Mouse (Mus musculus): ENCODE results near the gene Col26a1. TPM values are rescaled to one million over a fixed set of nuclear protein-coding genes. Genes with fewer than 3 reads are reported as not detected.

The Col26a1 gene
- polyA plus RNA-seq, 1 experiment, result 2.0 TPM

DNA sequence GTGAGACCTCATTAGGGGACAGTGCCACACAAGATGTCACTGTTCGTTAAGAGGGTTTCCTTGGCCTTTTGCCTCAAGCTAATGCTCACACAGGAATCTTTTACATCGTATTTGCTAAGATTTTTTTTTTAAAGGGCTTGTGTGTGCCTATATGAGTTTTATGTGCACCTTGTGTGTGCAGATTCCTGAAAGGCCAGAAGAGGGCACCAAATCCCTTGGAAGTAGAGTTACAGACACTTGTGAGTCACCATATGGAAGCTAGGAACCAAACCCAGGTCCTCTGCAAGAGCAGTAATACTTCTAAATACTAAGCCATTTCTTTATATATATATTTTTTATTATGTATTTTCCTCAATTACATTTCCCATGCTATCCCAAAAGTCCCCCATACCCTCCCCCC, 62.1 kb downstream of the Col26a1 start:
- TF ChIP-seq CTCF (IDR thresholded peaks at IDR 0.05; ENCODE audit: insufficient read depth, low read length) (no peak), POLR2A (IDR thresholded peaks at IDR 0.05; ENCODE audit: borderline replicate concordance, extremely low read depth, low read depth, low read length) (no peak)
- no peak for DNase-seq
- Histone ChIP-seq H3K4me1 (ENCODE audit: control insufficient read depth, insufficient read depth, low read length) (no peaks in the 10 kb centered on the region), H3K4me3 (replicated peaks; ENCODE audit: extremely low read depth, low read depth, low read length) (no peak overlapping the region)
- 88% methylated on average over 2 of the region's 2 CpGs for WGBS

DNA sequence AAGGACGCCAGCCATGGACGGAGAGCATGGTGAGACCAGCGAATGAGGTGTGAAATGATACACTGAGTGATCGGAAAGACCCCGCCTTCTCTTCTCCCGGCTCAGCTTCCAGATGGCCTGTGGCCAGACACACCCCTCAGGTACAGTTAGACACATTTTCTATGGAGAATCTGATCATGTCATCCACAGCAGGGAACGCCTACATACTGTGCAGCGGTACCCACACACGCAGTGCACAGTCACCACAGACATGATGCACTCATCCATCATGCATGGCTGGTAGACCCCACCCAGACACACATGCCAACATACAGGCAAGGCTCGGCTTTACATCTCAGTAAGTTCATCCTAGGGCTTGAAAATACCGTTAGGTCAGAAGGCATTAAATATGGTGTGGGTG, 63.3 kb downstream of the Col26a1 start:
- no peaks in the 10 kb centered on the region for H3K4me1 ChIP-seq (ENCODE audit: control insufficient read depth, insufficient read depth, low read length)
- no peak overlapping the region for H3K4me3 ChIP-seq (replicated peaks; ENCODE audit: extremely low read depth, low read depth, low read length)
- TF ChIP-seq POLR2A (IDR thresholded peaks at IDR 0.05; ENCODE audit: borderline replicate concordance, extremely low read depth, low read depth, low read length) (no peak), CTCF (IDR thresholded peaks at IDR 0.05; ENCODE audit: insufficient read depth, low read length) (no peak)
- DNase-seq, result no peak
- 58% methylated on average over 11 of the region's 11 CpGs for WGBS

- Histone ChIP-seq H3K4me1 (ENCODE audit: control insufficient read depth, insufficient read depth, low read length) (no peaks in the 10 kb centered on the region), H3K4me3 (replicated peaks; ENCODE audit: extremely low read depth, low read depth, low read length) (no peak overlapping the region)
- DNase-seq, result no peak
- WGBS, result 44% methylated on average over 30 of the region's 30 CpGs
- TF ChIP-seq POLR2A (IDR thresholded peaks at IDR 0.05; ENCODE audit: borderline replicate concordance, extremely low read depth, low read depth, low read length), result no peak
Observed at GRCm38 (mm10) chr5:136810539-136811374, 72.3 kb downstream of the Col26a1 start.

DNA sequence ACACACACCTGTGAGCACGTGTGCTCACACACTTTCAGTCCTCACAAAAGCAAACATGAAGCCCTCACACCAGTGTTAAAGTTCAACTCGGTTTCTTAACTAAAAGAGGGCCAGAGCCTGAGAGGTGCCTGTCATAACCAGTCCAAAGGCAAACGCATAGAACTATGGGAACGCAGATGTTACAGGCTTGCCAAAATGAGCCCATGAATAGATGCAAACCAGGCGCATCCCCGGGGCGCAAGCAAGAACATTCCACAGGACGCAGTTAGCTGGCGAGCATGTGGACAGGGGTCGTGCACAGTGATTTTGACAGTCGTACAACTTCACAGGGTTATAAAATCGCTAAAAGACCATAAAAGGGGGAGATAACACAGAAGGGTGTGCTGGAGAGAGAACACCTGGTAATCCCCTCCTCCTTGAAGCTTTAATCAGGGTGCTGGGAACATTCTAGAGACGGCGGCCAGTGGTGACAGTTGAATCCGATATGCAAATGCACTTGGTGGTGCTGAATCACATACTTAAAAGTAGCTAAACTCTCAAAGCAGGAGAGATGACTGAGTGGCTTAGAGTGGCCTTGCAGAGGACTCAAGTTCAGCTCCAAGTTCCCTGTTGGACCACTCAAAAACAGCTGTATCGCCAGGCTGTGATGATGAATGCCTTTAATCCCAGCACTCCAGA, 76.5 kb downstream of the Col26a1 start:
- 40% methylated on average over 16 of the region's 16 CpGs for WGBS
- H3K4me1 ChIP-seq (ENCODE audit: control insufficient read depth, insufficient read depth, low read length), result no peaks in the 10 kb centered on the region
- TF ChIP-seq CTCF (IDR thresholded peaks at IDR 0.05; ENCODE audit: insufficient read depth, low read length), result no peak
- TF ChIP-seq POLR2A (IDR thresholded peaks at IDR 0.05; ENCODE audit: borderline replicate concordance, extremely low read depth, low read depth, low read length), result no peak
- DNase-seq, result no peak
- no peak overlapping the region for H3K4me3 ChIP-seq (replicated peaks; ENCODE audit: extremely low read depth, low read depth, low read length)

DNA sequence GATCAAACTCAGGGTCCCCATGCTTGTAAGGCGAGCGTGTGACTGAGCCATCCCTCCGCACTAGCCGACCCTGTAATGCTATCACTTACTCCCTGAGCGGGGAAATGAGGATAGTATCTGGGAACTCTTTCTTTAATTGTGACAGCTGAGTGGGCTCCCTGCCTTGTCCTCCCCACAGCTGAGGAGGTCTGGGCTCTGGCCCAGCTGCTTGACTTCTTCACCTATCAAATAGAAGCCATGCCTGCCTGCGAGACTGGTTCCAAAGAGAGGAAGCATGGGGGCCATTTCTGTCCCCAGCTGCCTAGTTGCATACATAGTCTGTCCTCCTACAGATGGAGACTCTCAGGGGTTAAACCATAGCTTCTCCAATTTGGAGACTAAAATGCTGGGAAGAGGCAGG, 78.0 kb downstream of the Col26a1 start:
- no peak for TF ChIP-seq CTCF (IDR thresholded peaks at IDR 0.05; ENCODE audit: insufficient read depth, low read length)
- TF ChIP-seq POLR2A (IDR thresholded peaks at IDR 0.05; ENCODE audit: borderline replicate concordance, extremely low read depth, low read depth, low read length), result no peak
- no peak for DNase-seq
- whole genome bisulfite sequencing, result 69% methylated on average over 6 of the region's 6 CpGs
- no peaks in the 10 kb centered on the region for H3K4me1 ChIP-seq (ENCODE audit: control insufficient read depth, insufficient read depth, low read length)
- H3K4me3 ChIP-seq (replicated peaks; ENCODE audit: extremely low read depth, low read depth, low read length), result no peak overlapping the region

DNA sequence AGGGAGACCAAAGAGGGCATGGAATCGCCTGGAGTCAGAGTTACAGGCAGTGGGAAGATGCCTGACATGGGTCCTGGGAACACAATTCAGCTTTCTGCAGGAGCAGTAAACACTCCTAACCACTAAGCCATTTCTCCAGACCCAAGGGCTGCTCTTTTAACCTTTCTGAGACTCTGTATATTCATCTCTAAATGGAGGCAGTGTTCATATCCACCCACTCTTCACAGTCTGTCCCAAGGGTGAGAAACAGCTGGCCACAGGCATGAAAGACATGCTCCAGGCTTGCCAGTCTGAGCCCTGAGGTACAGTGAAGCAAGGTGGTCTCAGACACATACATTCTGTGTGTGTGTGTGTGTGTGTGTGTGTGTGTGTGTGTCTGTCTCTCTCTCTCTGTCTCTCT, 78.8 kb downstream of the Col26a1 start:
- Histone ChIP-seq H3K4me3 (replicated peaks; ENCODE audit: extremely low read depth, low read depth, low read length) (no peak overlapping the region), H3K4me1 (ENCODE audit: control insufficient read depth, insufficient read depth, low read length) (no peaks in the 10 kb centered on the region)
- no peak for DNase-seq
- 50% methylated on average over 1 of the region's 1 CpGs for WGBS
- TF ChIP-seq POLR2A (IDR thresholded peaks at IDR 0.05; ENCODE audit: borderline replicate concordance, extremely low read depth, low read depth, low read length) (no peak), CTCF (IDR thresholded peaks at IDR 0.05; ENCODE audit: insufficient read depth, low read length) (no peak)

GRCm38 (mm10) chr5:136802732-136803131, 80.3 kb downstream of the Col26a1 start:
- no peak for DNase-seq
- TF ChIP-seq POLR2A (IDR thresholded peaks at IDR 0.05; ENCODE audit: borderline replicate concordance, extremely low read depth, low read depth, low read length), result no peak
- TF ChIP-seq CTCF (IDR thresholded peaks at IDR 0.05; ENCODE audit: insufficient read depth, low read length), result no peak
- H3K4me1 ChIP-seq (ENCODE audit: control insufficient read depth, insufficient read depth, low read length), result no peaks in the 10 kb centered on the region
- H3K4me3 ChIP-seq (replicated peaks; ENCODE audit: extremely low read depth, low read depth, low read length), result no peak overlapping the region
- WGBS, result 24% methylated on average over 17 of the region's 17 CpGs

DNA sequence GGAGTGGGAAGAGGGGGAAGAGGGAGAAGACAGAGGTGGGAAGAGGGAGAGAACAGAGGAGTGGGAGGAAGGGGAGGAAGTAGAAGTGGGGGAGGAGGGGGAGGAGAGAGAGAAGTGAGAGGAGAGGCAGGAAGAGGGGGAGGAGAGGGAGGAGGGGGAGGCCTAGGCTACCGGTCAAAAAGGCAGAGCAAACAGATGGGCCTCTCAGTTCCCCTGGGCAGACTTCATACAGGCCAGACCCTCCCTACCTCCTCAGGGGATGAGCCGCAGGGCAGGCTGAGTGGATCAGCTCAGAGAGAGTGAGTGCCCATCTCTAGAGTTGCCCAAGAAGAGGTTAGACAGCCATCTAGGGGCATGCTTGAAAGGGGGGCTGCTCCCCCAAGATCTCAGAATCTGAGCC, 86.1 kb downstream of the Col26a1 start:
- 28% methylated on average over 2 of the region's 2 CpGs for WGBS
- no peak for DNase-seq
- no peak for TF ChIP-seq POLR2A (IDR thresholded peaks at IDR 0.05; ENCODE audit: borderline replicate concordance, extremely low read depth, low read depth, low read length)
- no peak for TF ChIP-seq CTCF (IDR thresholded peaks at IDR 0.05; ENCODE audit: insufficient read depth, low read length)
- Histone ChIP-seq H3K4me3 (replicated peaks; ENCODE audit: extremely low read depth, low read depth, low read length) (no peak overlapping the region), H3K4me1 (ENCODE audit: control insufficient read depth, insufficient read depth, low read length) (no peaks in the 10 kb centered on the region)

GRCm38 (mm10) chr5:136793807-136794206, 89.2 kb downstream of the Col26a1 start:
- Histone ChIP-seq H3K4me1 (ENCODE audit: control insufficient read depth, insufficient read depth, low read length) (no peaks in the 10 kb centered on the region), H3K4me3 (replicated peaks; ENCODE audit: extremely low read depth, low read depth, low read length) (no peak overlapping the region)
- WGBS, result 87% methylated on average over 15 of the region's 15 CpGs
- DNase-seq, result no peak
- no peak for TF ChIP-seq POLR2A (IDR thresholded peaks at IDR 0.05; ENCODE audit: borderline replicate concordance, extremely low read depth, low read depth, low read length)
- TF ChIP-seq CTCF (IDR thresholded peaks at IDR 0.05; ENCODE audit: insufficient read depth, low read length), result no peak

- 81% methylated on average over 10 of the region's 10 CpGs for WGBS
- no peak for TF ChIP-seq POLR2A (IDR thresholded peaks at IDR 0.05; ENCODE audit: borderline replicate concordance, extremely low read depth, low read depth, low read length)
- TF ChIP-seq CTCF (IDR thresholded peaks at IDR 0.05; ENCODE audit: insufficient read depth, low read length), result no peak
- no peak for DNase-seq
- Histone ChIP-seq H3K4me3 (replicated peaks; ENCODE audit: extremely low read depth, low read depth, low read length) (no peak overlapping the region), H3K4me1 (ENCODE audit: control insufficient read depth, insufficient read depth, low read length) (no peaks in the 10 kb centered on the region)
Observed at GRCm38 (mm10) chr5:136792541-136792940, 90.5 kb downstream of the Col26a1 start.
